In the genomic region with DNA sequence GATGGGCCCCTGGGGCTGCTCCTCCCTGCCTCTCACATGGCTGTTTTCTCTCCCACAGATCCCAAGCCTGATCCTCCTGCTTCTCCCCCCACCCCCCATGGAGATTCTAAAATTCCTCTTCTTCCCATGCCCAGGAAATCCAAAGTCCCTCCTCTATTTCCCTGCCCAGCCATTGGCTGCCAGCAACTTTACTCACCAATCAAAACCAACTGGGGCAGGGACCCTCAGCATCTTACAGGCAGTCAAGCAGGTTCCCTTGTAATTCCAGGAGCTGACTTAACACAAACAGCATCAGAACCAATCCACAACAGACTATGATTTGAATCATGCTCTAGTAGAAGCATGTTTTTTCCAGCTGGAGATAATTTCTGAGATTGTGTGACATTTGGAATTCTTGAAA, we compare ENCODE assay signal across 25 mouse cellular contexts.
"Had no signal": no experiment of that assay in that cellular context is flagged by ENCODE, and none has a peak within 500 bp of the region (broad histone marks: within the 10 kb centered on the region; RNA-seq: fewer than 3 reads in every experiment).

No protein-coding gene starts in this region.

- H3K27me3 ChIP-seq: embryonic facial prominence, embryonic 12.5 days; embryonic facial prominence, embryonic 13.5 days; embryonic facial prominence, embryonic 15.5 days; forebrain, embryonic 13.5 days; forebrain, embryonic 15.5 days had no signal

- H3K36me3 ChIP-seq: embryonic facial prominence, embryonic 10.5 days; embryonic facial prominence, embryonic 12.5 days; embryonic facial prominence, embryonic 13.5 days; embryonic facial prominence, embryonic 15.5 days; forebrain, embryonic 10.5 days; forebrain, embryonic 12.5 days; forebrain, embryonic 15.5 days had no signal

- ATAC-seq: forebrain, embryonic 13.5 days; forebrain, embryonic 14.5 days; forebrain, embryonic 15.5 days; forebrain, embryonic 16.5 days; forebrain, postnatal 0 days had no signal

- H3K4me2 ChIP-seq: embryonic facial prominence, embryonic 12.5 days; embryonic facial prominence, embryonic 13.5 days; embryonic facial prominence, embryonic 15.5 days; forebrain, embryonic 12.5 days; forebrain, embryonic 13.5 days; forebrain, embryonic 15.5 days had no signal

- H3K27ac ChIP-seq: embryonic facial prominence, embryonic 10.5 days; embryonic facial prominence, embryonic 12.5 days; embryonic facial prominence, embryonic 13.5 days; embryonic facial prominence, embryonic 15.5 days; forebrain, embryonic 10.5 days; forebrain, embryonic 12.5 days; forebrain, embryonic 13.5 days; forebrain, embryonic 15.5 days; gastrocnemius, adult 2 months; heart, adult 2 months had no signal

- DNase-seq: cerebellum, adult 9-11 months; cerebellum, postnatal 14 days; cerebellum, postnatal 25 days; cerebellum, postnatal 36 days; embryo, embryonic 11 days; forebrain, postnatal 0 days; gastrocnemius, adult 2 months; gastrocnemius, postnatal 10 days; gastrocnemius, postnatal 14 days; gastrocnemius, postnatal 25 days; gastrocnemius, postnatal 36 days; heart, adult 11 months; heart, adult 18-20 months; heart, adult 2 months had no signal

- H3K9me3 ChIP-seq: embryonic facial prominence, embryonic 10.5 days; embryonic facial prominence, embryonic 12.5 days; embryonic facial prominence, embryonic 13.5 days; embryonic facial prominence, embryonic 15.5 days; forebrain, embryonic 10.5 days; forebrain, embryonic 12.5 days; forebrain, embryonic 13.5 days; forebrain, embryonic 15.5 days had no signal

- H3K9ac ChIP-seq: embryonic facial prominence, embryonic 12.5 days; embryonic facial prominence, embryonic 13.5 days; embryonic facial prominence, embryonic 15.5 days; forebrain, embryonic 12.5 days; forebrain, embryonic 13.5 days; forebrain, embryonic 15.5 days; forebrain, postnatal 0 days had no signal

- H3K4me3 ChIP-seq: embryonic facial prominence, embryonic 10.5 days; embryonic facial prominence, embryonic 12.5 days; embryonic facial prominence, embryonic 13.5 days; embryonic facial prominence, embryonic 15.5 days; erythroblast, embryonic 14.5 days; forebrain, embryonic 10.5 days; forebrain, embryonic 12.5 days; forebrain, embryonic 13.5 days; forebrain, embryonic 15.5 days; gastrocnemius, adult 2 months; heart, adult 2 months had no signal

- H3K4me1 ChIP-seq: embryonic facial prominence, embryonic 10.5 days; embryonic facial prominence, embryonic 12.5 days; embryonic facial prominence, embryonic 13.5 days; embryonic facial prominence, embryonic 15.5 days; forebrain, embryonic 10.5 days; forebrain, embryonic 12.5 days; forebrain, embryonic 13.5 days; forebrain, embryonic 15.5 days had no signal
